Mouse (Mus musculus): ENCODE results near the gene Itgal.
A peak's percentile ranks its signal among the peaks of the same experiment; 100 is the strongest.

- TF ChIP-seq ZNF384 (IDR thresholded peaks at IDR 0.05; ENCODE audit: low read depth, low read length) (peak; percentile 63), ZC3H11A (IDR thresholded peaks at IDR 0.05; ENCODE audit: low read depth, low read length) (no peak), CTCF (IDR thresholded peaks at IDR 0.05 in 2 of 3, conservative IDR thresholded peaks at IDR 0.05 in 1 of 3; ENCODE audit: control insufficient read depth in 1 of 3, insufficient read depth in 1 of 3, low read depth in 2 of 3, low read length in 3 of 3, poor library complexity in 1 of 3, severe bottlenecking in 1 of 3) (no peak), SMC3 (IDR thresholded peaks at IDR 0.05; ENCODE audit: low read depth, low read length) (no peak), UBTF (IDR thresholded peaks at IDR 0.05; ENCODE audit: borderline replicate concordance, insufficient read depth, low read depth, low read length) (no peak), E2F4 (IDR thresholded peaks at IDR 0.05; ENCODE audit: borderline replicate concordance, low read depth, low read length) (no peak)
Measured at GRCm38 (mm10) chr7:127263526-127263925, 32.5 kb upstream of the Itgal start.

All from MEL (cell line).